Mouse (Mus musculus): ENCODE data around the gene Gm17949.

DNA sequence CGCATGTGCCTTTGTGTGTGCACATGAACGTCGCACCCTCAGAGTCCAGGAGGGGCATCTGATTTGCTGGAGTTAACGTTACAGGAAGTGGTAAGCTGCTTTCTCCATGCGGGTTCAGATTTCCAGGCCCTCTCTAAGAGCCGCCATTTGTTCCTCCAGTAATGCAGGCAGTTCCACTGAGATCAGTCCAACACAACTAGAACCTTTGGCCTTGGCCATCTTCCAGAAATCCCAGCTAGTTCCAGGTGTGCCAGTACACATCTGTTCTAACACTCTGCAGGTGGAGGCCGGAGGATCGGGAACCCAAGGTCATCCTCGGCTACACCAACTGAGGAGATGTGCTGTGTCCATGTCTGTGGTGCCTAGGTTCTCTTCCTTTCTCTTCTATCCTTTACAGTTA, 26.4 kb upstream of the Gm17949 start:
- TF ChIP-seq CTCF (IDR thresholded peaks at IDR 0.05; ENCODE audit: low read depth) (no peak), EP300 (IDR thresholded peaks at IDR 0.05; ENCODE audit: low read depth) (no peak)

All from heart, postnatal 0 days (tissue).